Mouse (Mus musculus) olfactory bulb, adult 2 months (tissue): ENCODE results near the gene Cep70.

Experiments
- CTCF ChIP-seq: fragments of 200-500 bp; IDR thresholded peaks from 2 replicates; pipeline ENCODE4 v1.5.1; 2012; ENCODE audit warnings: low read depth, mild to moderate bottlenecking, low read length, moderate library complexity; ENCODE audit not compliant: insufficient read depth
- POLR2A ChIP-seq: fragments of 200-500 bp; IDR thresholded peaks from 2 replicates; pipeline ENCODE4 v1.6.1; 2012; ENCODE audit warnings: mild to moderate bottlenecking, low read depth, low read length, moderate library complexity; ENCODE audit not compliant: insufficient read depth

GRCm38 (mm10) chr9:99345351-99345792, 102.2 kb downstream of the Cep70 start:
- TF ChIP-seq CTCF (no peak), POLR2A (no peak)
